Mouse (Mus musculus): ENCODE measurements at regions not wholly inside any gene's neighbourhood (a gene's known extent, or its start where the extent isn't known, plus 50 kb on each side); places are given as distances from the start of the nearest gene placed in this dataset.
"Not testable (repeated sequence)": the region's sequence is repeated elsewhere in the genome, so short reads cannot be mapped to it uniquely, and the experiment has no call there.

DNA sequence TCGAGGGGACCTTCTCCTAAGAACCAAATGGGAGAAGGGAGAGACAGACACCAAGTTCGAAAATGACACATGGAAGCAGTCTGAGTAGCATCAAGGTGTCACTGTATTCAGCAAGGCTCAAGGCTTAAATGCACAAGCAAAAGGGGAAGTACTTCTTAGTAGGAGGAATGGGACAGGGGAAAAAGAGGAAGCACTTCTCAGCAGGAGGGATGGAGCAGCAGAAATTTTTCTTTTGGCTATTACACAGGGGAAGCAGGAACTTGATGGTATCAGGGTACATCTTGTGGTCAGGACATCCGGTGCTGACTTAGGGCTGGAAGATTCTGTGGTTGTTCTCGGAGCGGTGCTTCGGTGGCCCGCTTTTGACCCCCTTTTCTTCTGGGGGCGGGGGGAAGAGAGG, 2410.4 kb upstream of the Cdh20 start:
- not testable (repeated sequence) for H3K36me3 ChIP-seq (ENCODE audit: control insufficient read depth in 1 of 2, insufficient read depth in 2 of 2, low read length in 2 of 2); H3K27me3 ChIP-seq (ENCODE audit: control insufficient read depth in 1 of 2, insufficient read depth in 2 of 2, low read length in 2 of 2); H3K9me3 ChIP-seq (replicated peaks; ENCODE audit: insufficient read depth, low read length); H3K79me2 ChIP-seq (ENCODE audit: control insufficient read depth, insufficient read depth, low read length, poor library complexity); H3K27ac ChIP-seq (ENCODE audit: control insufficient read depth, low read depth, low read length); H3K4me3 ChIP-seq (ENCODE audit: control insufficient read depth in 1 of 2, insufficient read depth in 1 of 2, low read depth in 2 of 2, low read length in 2 of 2); H3K4me1 ChIP-seq (ENCODE audit: control insufficient read depth in 1 of 2, insufficient read depth in 2 of 2, low read length in 2 of 2); H3K9ac ChIP-seq (ENCODE audit: control insufficient read depth, low read depth, low read length, poor library complexity, severe bottlenecking)
- TF ChIP-seq EP300 (IDR thresholded peaks at IDR 0.05; ENCODE audit: low read depth in 1 of 2, low read length in 2 of 2) (peak; percentile 25 to 48; a peak in 2 of 4 replicates), ETS1 (IDR thresholded peaks at IDR 0.05; ENCODE audit: low read depth, low read length) (0 out of 2 replicates have a peak, but pooled peaks have one; percentile 13)
- peak; percentile 69 for DNase-seq (ENCODE audit: low read depth, low spot score)

DNA sequence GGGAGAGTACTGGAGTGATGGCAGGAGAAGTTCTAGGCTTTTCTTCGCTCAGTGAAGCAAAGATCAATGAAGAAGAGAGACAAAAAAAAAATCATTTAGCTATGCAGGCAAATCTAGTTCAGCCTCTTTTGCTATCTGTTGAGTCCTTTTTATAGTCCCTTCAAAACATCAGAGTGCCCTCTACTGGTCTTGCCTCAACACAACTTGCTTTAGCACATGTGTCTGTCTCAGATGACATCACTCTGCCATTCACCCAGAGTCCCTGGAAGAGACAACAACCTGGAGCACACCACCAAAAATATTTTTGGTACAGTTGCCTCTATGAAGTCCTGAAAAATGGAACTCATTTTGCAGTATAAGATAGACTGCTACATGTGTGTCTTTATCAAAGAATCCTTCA, 2389.7 kb upstream of the Cdh20 start:
- Histone ChIP-seq H3K27ac (ENCODE audit: control insufficient read depth, low read depth, low read length) (no peak overlapping the region), H3K4me1 (ENCODE audit: control insufficient read depth in 1 of 2, insufficient read depth in 2 of 2, low read length in 2 of 2) (no peaks in the 10 kb centered on the region; a peak in 1 of 4 replicates), H3K9ac (ENCODE audit: control insufficient read depth, low read depth, low read length, poor library complexity, severe bottlenecking) (no peak overlapping the region), H3K79me2 (ENCODE audit: control insufficient read depth, insufficient read depth, low read length, poor library complexity) (no peaks in the 10 kb centered on the region), H3K9me3 (replicated peaks; ENCODE audit: insufficient read depth, low read length) (no peaks in the 10 kb centered on the region), H3K36me3 (ENCODE audit: control insufficient read depth in 1 of 2, insufficient read depth in 2 of 2, low read length in 2 of 2) (no peaks in the 10 kb centered on the region), H3K27me3 (ENCODE audit: control insufficient read depth in 1 of 2, insufficient read depth in 2 of 2, low read length in 2 of 2) (no peaks in the 10 kb centered on the region), H3K4me3 (ENCODE audit: control insufficient read depth in 1 of 2, insufficient read depth in 1 of 2, low read depth in 2 of 2, low read length in 2 of 2) (no peak overlapping the region)
- peak; percentile 9 for DNase-seq (ENCODE audit: low read depth, low spot score)
- no peak for TF ChIP-seq POLR2AphosphoS5 (IDR thresholded peaks at IDR 0.05; ENCODE audit: borderline replicate concordance, low read depth, low read length)
- 0 out of 2 replicates have a peak, but pooled peaks have one; percentile 5 for TF ChIP-seq SMC3 (IDR thresholded peaks at IDR 0.05; ENCODE audit: low read depth, low read length)
- TF ChIP-seq RAD21 (IDR thresholded peaks at IDR 0.05; ENCODE audit: low read depth, low read length): peak; percentile 24
- peak in 1 of 3 experiments; percentile 32; a peak in 2 of 6 replicates for TF ChIP-seq CTCF (IDR thresholded peaks at IDR 0.05 in 2 of 3, conservative IDR thresholded peaks at IDR 0.05 in 1 of 3; ENCODE audit: control insufficient read depth in 1 of 3, insufficient read depth in 1 of 3, low read depth in 2 of 3, low read length in 3 of 3, poor library complexity in 1 of 3, severe bottlenecking in 1 of 3)
